Mouse (Mus musculus) MEL (cell line): ENCODE results near the gene Gm10188. TPM values are rescaled to one million over a fixed set of nuclear protein-coding genes. Genes with fewer than 3 reads are reported as not detected.

ENCODE experiments used
- DNase-seq: peaks from one replicate; pipeline ENCODE4 v3.0.0; 2011; ENCODE audit warnings: low read depth, low spot score
- H3K27ac ChIP-seq: 2 replicates; pipeline ENCODE4 v1.5.1; 2012; ENCODE audit warnings: low read depth, mild to moderate bottlenecking, control low read depth, low read length, moderate library complexity; ENCODE audit not compliant: control insufficient read depth
- H3K27me3 ChIP-seq, 2 experiments: fragments of 150-350 bp in 1 of 2; sonication (generic) in 1 of 2; 2 replicates each; pipeline ENCODE4 v1.6.1; 2012; ENCODE audit warnings: low read length in 2 of 2, mild to moderate bottlenecking in 2 of 2, improper control_type of control experiment in 1 of 2, moderate library complexity in 1 of 2; ENCODE audit not compliant: insufficient read depth in 2 of 2, control insufficient read depth in 1 of 2
- H3K36me3 ChIP-seq, 2 experiments: 2 replicates each; pipeline ENCODE4 v1.6.1; 2012 to 2014; ENCODE audit warnings: low read length in 2 of 2, improper control_type of control experiment in 1 of 2, inconsistent platforms in 1 of 2, mild to moderate bottlenecking in 1 of 2; ENCODE audit not compliant: insufficient read depth in 2 of 2, control insufficient read depth in 1 of 2
- H3K4me1 ChIP-seq, 2 experiments: fragments of 150-350 bp in 1 of 2; sonication (generic) in 1 of 2; 2 replicates each; pipeline ENCODE4 v1.6.1; 2012; ENCODE audit warnings: low read length in 2 of 2, improper control_type of control experiment in 1 of 2, mild to moderate bottlenecking in 1 of 2; ENCODE audit not compliant: insufficient read depth in 2 of 2, control insufficient read depth in 1 of 2
- H3K4me3 ChIP-seq, 2 experiments: fragments of 150-350 bp in 1 of 2; sonication (generic) in 1 of 2; 2 replicates each; pipeline ENCODE4 v1.5.1; 2012; ENCODE audit warnings: low read depth in 2 of 2, low read length in 2 of 2, mild to moderate bottlenecking in 2 of 2, moderate library complexity in 2 of 2, control low read depth in 1 of 2, improper control_type of control experiment in 1 of 2; ENCODE audit not compliant: control insufficient read depth in 1 of 2, insufficient read depth in 1 of 2
- H3K79me2 ChIP-seq: 2 replicates; pipeline ENCODE4 v1.6.1; 2012; ENCODE audit warnings: mild to moderate bottlenecking, low read length, moderate library complexity; ENCODE audit not compliant: control insufficient read depth, poor library complexity, insufficient read depth
- H3K9ac ChIP-seq: 2 replicates; pipeline ENCODE4 v1.6.1; 2012; ENCODE audit warnings: low read depth, mild to moderate bottlenecking, control low read depth, low read length, moderate library complexity; ENCODE audit not compliant: control insufficient read depth, poor library complexity, severe bottlenecking
- H3K9me3 ChIP-seq: fragments of 150-350 bp; sonication (generic); replicated peaks from 2 replicates; pipeline ENCODE4 v1.6.1; 2012; ENCODE audit warnings: mild to moderate bottlenecking, low read length, improper control_type of control experiment, moderate library complexity; ENCODE audit not compliant: insufficient read depth
- CTCF ChIP-seq, 3 experiments: IDR thresholded peaks in 2 of 3; conservative IDR thresholded peaks in 1 of 3; 2 replicates each; pipeline ENCODE4 v1.5.1; 2011 to 2012; ENCODE audit warnings: low read length in 3 of 3, low read depth in 2 of 3, mild to moderate bottlenecking in 2 of 3, improper control_type of control experiment in 1 of 3, inconsistent platforms in 1 of 3, mixed read lengths in 1 of 3, moderate library complexity in 1 of 3; ENCODE audit not compliant: control insufficient read depth in 1 of 3, insufficient read depth in 1 of 3, poor library complexity in 1 of 3, severe bottlenecking in 1 of 3
- ETS1 ChIP-seq: IDR thresholded peaks from 2 replicates; pipeline ENCODE4 v1.6.1; 2012; ENCODE audit warnings: low read depth, mild to moderate bottlenecking, inconsistent platforms, low read length, improper control_type of control experiment, moderate library complexity
- GABPA ChIP-seq: IDR thresholded peaks from 2 replicates; pipeline ENCODE4 v1.6.1; 2012; ENCODE audit warnings: low read depth, mild to moderate bottlenecking, inconsistent platforms, low read length, improper control_type of control experiment, moderate library complexity
- GATA1 ChIP-seq: IDR thresholded peaks from 2 replicates; pipeline ENCODE4 v1.6.1; 2011; ENCODE audit warnings: low read depth, low read length, improper control_type of control experiment
- HCFC1 ChIP-seq: IDR thresholded peaks from 2 replicates; pipeline ENCODE4 v1.6.1; 2012; ENCODE audit warnings: low read depth, mild to moderate bottlenecking, inconsistent platforms, low read length, improper control_type of control experiment, moderate library complexity
- JUND ChIP-seq: IDR thresholded peaks from 2 replicates; pipeline ENCODE4 v1.6.1; 2011; ENCODE audit warnings: low read depth, mild to moderate bottlenecking, improper control_type of control experiment, low read length
- KAT2A ChIP-seq: conservative IDR thresholded peaks from 2 replicates; pipeline ENCODE4 v1.6.1; 2012; ENCODE audit warnings: low read depth, low read length, improper control_type of control experiment, inconsistent platforms
- MAX ChIP-seq: IDR thresholded peaks from 2 replicates; pipeline ENCODE4 v1.6.1; 2011; ENCODE audit warnings: low read length, improper control_type of control experiment
- MYC ChIP-seq: IDR thresholded peaks from 2 replicates; pipeline ENCODE4 v1.6.1; 2011; ENCODE audit warnings: low read depth, mild to moderate bottlenecking, low read length, improper control_type of control experiment, moderate library complexity
- POLR2AphosphoS2 ChIP-seq: IDR thresholded peaks from 2 replicates; pipeline ENCODE4 v1.6.1; 2011; ENCODE audit warnings: low read length, improper control_type of control experiment
- RAD21 ChIP-seq: IDR thresholded peaks from 2 replicates; pipeline ENCODE4 v1.6.1; 2011; ENCODE audit warnings: mild to moderate bottlenecking, low read depth, low read length, improper control_type of control experiment
- SMC3 ChIP-seq: IDR thresholded peaks from 2 replicates; pipeline ENCODE4 v1.6.1; 2011; ENCODE audit warnings: low read depth, low read length, improper control_type of control experiment
- TAL1 ChIP-seq: IDR thresholded peaks from 2 replicates; pipeline ENCODE4 v1.6.1; 2012; ENCODE audit warnings: mild to moderate bottlenecking, inconsistent platforms, low read length, moderate library complexity, mixed read lengths
- TCF12 ChIP-seq: IDR thresholded peaks from 2 replicates; pipeline ENCODE4 v1.6.1; 2014; ENCODE audit warnings: low read depth, mild to moderate bottlenecking, inconsistent platforms, low read length, improper control_type of control experiment, moderate library complexity
- UBTF ChIP-seq: IDR thresholded peaks from 2 replicates; pipeline ENCODE4 v1.6.1; 2012; ENCODE audit warnings: low read depth, mild to moderate bottlenecking, inconsistent platforms, low read length, improper control_type of control experiment, moderate library complexity, borderline replicate concordance; ENCODE audit not compliant: insufficient read depth
- USF1 ChIP-seq: IDR thresholded peaks from 2 replicates; pipeline ENCODE4 v1.6.1; 2014; ENCODE audit warnings: low read depth, mild to moderate bottlenecking, inconsistent platforms, low read length, improper control_type of control experiment, moderate library complexity
- USF2 ChIP-seq, 2 experiments: IDR thresholded peaks; 2 replicates each; pipeline ENCODE4 v1.6.1; 2011 to 2012; ENCODE audit warnings: improper control_type of control experiment in 2 of 2, low read length in 2 of 2, borderline replicate concordance in 1 of 2, inconsistent platforms in 1 of 2, low read depth in 1 of 2, mild to moderate bottlenecking in 1 of 2; ENCODE audit not compliant: insufficient read depth in 1 of 2
- ZC3H11A ChIP-seq: IDR thresholded peaks from 2 replicates; pipeline ENCODE4 v1.6.1; 2012; ENCODE audit warnings: low read depth, mild to moderate bottlenecking, inconsistent platforms, low read length, improper control_type of control experiment
- ZMIZ1 ChIP-seq: IDR thresholded peaks from 2 replicates; pipeline ENCODE4 v1.6.1; 2012; ENCODE audit warnings: low read depth, mild to moderate bottlenecking, inconsistent platforms, low read length, improper control_type of control experiment, moderate library complexity
- ZNF384 ChIP-seq: IDR thresholded peaks from 2 replicates; pipeline ENCODE4 v1.6.1; 2012; ENCODE audit warnings: low read depth, mild to moderate bottlenecking, inconsistent platforms, low read length, improper control_type of control experiment
- polyA plus RNA-seq, 2 experiments: library from polyadenylated mRNA; stranded (reverse) in 1 of 2; unstranded in 1 of 2; fragments of >175 nt in 1 of 2; fragments of >200 nt in 1 of 2; gene quantifications; 2 replicates each; pipeline versions ENCODE4 v1.2.1 to v1.2.4; 2012; ENCODE audit warnings: low replicate concordance in 2 of 2, low read depth in 1 of 2; ENCODE audit not compliant: insufficient read length in 2 of 2, insufficient read depth in 1 of 2, missing spikeins in 1 of 2
- total RNA-seq: library from RNA; depleted of rRNA; stranded (reverse); fragments of 300-350 nt; gene quantifications from 2 replicates; pipeline ENCODE4 v1.2.3, GENCODE M21; 2012

Gm10188 gene
- total and polyA plus RNA-seq, 3 experiments, result not detected

GRCm38 (mm10) chr1:132210922-132211321 is 18.6 kb downstream of the Gm10188 start:
- Histone ChIP-seq H3K9ac (no peak overlapping the region), H3K4me3 (no peak overlapping the region), H3K79me2 (no peaks in the 10 kb centered on the region), H3K27ac (no peak overlapping the region), H3K36me3 (no peaks in the 10 kb centered on the region), H3K27me3 (peaks cover 13 to 16% of the 10 kb centered on the region in 2 experiments), H3K4me1 (no peaks in the 10 kb centered on the region), H3K9me3 (no peaks in the 10 kb centered on the region)
- peak; percentile 76 for DNase-seq
- TF ChIP-seq SMC3, result peak; percentile 74
- peak; percentile 50 for TF ChIP-seq ZC3H11A
- no peak for TF ChIP-seq HCFC1
- TF ChIP-seq ETS1, result no peak
- peak; percentile 75 to 80 (median 77) for TF ChIP-seq CTCF (IDR thresholded peaks at IDR 0.05 in 2 of 3, conservative IDR thresholded peaks at IDR 0.05 in 1 of 3; ENCODE audit: control insufficient read depth in 1 of 3, insufficient read depth in 1 of 3, low read depth in 2 of 3, low read length in 3 of 3, poor library complexity in 1 of 3, severe bottlenecking in 1 of 3)
- peak; percentile 63 for TF ChIP-seq RAD21

DNA sequence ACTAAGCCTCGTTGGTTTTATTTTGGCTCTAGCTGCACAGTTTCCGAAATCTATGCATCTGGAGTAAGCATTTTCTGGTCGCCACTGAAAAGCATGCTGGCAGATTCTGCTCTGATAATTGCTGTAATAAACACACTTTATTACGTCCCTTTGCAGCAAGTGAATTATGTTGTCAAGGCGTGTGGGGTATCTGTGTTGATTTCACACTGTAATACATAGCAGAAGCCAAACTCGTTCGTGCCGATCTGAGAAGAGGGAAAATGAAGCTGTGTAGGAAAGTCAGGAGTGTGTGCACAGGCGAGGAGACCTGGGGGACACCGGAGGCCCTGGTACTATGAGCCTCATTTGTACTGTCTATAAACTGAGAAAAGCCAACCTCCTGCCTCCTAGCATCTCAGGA is 20.2 kb downstream of the Gm10188 start:
- no peaks in the 10 kb centered on the region for H3K36me3 ChIP-seq
- no peak overlapping the region for H3K9ac ChIP-seq
- no peaks in the 10 kb centered on the region for H3K9me3 ChIP-seq
- no peak overlapping the region for H3K27ac ChIP-seq
- DNase-seq, result no peak
- no peaks in the 10 kb centered on the region for H3K4me1 ChIP-seq
- H3K4me3 ChIP-seq, result no peak overlapping the region
- H3K79me2 ChIP-seq, result no peaks in the 10 kb centered on the region
- TF ChIP-seq KAT2A (no peak), TCF12 (no peak), GATA1 (no peak), GABPA (no peak), UBTF (no peak), TAL1 (no peak), ZMIZ1 (no peak), CTCF (IDR thresholded peaks at IDR 0.05 in 2 of 3, conservative IDR thresholded peaks at IDR 0.05 in 1 of 3; ENCODE audit: control insufficient read depth in 1 of 3, insufficient read depth in 1 of 3, low read depth in 2 of 3, low read length in 3 of 3, poor library complexity in 1 of 3, severe bottlenecking in 1 of 3) (no peak), MAX (no peak), MYC (no peak), ZC3H11A (no peak), JUND (no peak), SMC3 (no peak), USF2 (IDR thresholded peaks at IDR 0.05; ENCODE audit: borderline replicate concordance in 1 of 2, insufficient read depth in 1 of 2, low read depth in 1 of 2, low read length in 2 of 2) (no peak), POLR2AphosphoS2 (no peak), USF1 (no peak), ZNF384 (no peak)
- peaks cover 22 to 25% of the 10 kb centered on the region in 2 experiments for H3K27me3 ChIP-seq
